Mouse (Mus musculus): ENCODE results near the gene Rfx4.

Gene Rfx4

GRCm38 (mm10) chr10:84910194-84910593 lies 154.3 kb downstream of the Rfx4 start:
- ATAC-seq (ENCODE audit: low TSS enrichment), result no peak

DNA sequence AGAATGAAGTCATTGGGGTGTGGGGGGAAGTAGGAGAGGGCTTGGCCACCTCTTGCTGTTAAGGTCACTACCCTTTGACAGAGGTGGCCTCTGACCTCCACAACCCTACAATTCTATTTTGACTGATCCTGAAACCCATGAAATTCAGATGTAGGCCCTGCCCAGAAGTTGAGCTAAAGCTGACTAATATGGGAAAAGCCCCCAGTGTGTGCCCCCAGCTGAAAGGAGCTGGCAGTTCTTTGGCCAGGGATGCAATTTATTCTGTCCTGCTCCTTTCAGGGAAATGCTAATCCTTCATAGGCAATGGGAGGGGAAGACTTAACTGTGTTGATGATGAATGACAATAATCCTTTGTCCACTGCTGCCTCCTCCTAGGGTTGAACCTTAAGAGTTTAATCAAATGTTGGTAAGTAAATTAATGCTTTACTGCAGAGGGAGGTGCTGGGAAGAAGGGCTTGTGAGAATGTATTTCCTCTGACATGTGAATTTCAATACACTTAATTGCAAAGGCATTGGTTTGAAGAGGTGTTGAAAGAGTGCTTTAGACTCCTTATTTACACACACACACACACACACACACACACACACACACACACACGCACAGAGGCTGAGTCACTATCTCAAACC lies 155.0 kb downstream of the Rfx4 start:
- no peak for ATAC-seq (ENCODE audit: low TSS enrichment)

DNA sequence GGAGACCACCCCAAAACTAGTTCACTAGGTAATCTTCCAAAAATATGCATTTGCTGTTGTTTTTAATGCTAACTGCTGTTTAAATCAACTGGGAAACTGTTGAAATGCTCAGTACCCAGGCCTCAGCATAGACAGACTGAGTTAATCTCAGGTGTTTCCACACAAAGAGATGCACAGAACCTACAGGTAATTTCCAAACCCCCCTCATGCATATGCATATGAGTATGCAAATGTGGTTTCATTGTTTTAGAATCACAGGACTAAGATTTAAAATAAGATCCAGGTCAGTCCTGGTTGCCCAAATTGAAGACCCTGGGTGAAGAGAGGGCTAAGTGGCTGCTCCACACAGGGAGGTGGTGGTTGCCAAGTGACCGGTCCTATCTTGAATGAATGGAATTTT lies 157.3 kb downstream of the Rfx4 start:
- ATAC-seq (ENCODE audit: low TSS enrichment), result no peak

DNA sequence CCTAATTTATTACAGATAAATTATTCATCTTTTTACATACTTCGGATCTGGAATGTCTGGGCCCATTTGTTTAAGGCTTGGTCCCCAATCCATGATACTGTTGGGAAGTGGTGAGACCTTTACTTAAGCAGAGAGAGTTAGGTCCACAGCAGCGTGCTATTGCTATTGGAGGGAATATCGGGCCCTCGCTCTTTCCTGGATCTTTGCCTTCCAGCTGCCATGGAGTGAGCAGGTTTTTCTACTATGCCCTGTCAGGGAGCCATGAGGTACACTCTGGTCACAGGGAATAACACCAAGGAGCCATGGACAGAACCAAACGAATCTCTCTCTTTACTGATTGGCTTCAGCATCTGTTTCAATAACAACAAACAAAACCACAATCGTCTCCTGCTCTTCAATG lies 159.6 kb downstream of the Rfx4 start:
- ATAC-seq (ENCODE audit: low TSS enrichment), result no peak

GRCm38 (mm10) chr10:84916810-84917730 lies 161.2 kb downstream of the Rfx4 start, which contains the start of gene Ric8b:
Ric8b (plus strand) TSS chr10:84917616.
- ATAC-seq (ENCODE audit: low TSS enrichment), result peak; percentile 95

- peak; percentile 26 for ATAC-seq (ENCODE audit: low TSS enrichment)
Measured at GRCm38 (mm10) chr10:84917731-84918095, 161.9 kb downstream of the Rfx4 start.

DNA sequence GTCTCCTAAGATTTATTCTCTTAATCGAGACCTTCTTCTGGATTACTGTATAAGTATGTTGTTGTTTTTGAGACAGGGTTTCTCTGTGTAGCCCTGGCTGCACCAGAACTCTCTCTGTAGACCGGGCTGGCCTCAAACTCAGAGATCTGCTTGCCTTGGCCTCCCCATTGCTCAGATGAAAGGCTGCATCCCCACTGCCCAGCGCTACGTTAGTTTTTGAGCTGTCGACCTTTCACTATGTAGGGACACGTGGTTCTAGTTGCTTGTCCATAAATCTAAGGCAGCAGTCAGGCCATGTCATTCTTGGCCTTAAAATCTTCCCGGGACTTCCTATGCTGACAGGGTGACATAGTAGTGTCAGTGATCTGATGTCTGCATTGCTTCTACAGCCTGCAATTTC lies 170.5 kb downstream of the Rfx4 start:
- ATAC-seq (ENCODE audit: low TSS enrichment), result no peak

GRCm38 (mm10) chr10:84926885-84927284 lies 171.0 kb downstream of the Rfx4 start:
- no peak for ATAC-seq (ENCODE audit: low TSS enrichment)

DNA sequence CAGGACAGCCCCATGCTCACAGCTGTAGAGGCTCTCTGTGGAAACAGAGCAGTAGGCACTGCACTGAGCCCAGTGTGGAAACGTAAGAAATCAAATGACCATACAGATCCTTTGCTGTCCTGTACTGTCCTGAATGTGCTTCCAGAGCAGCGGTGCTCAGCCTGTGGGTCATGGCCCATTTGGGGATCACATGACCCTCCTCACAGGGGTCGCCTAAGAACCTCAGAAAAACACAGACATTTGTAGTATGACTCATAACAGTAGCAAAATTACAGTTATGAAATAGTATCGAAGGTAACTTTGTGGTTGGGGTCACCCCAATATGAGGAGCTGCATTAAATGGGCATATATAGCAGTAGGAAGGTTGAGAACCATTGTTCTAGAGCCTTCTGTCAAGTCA lies 172.6 kb downstream of the Rfx4 start:
- no peak for ATAC-seq (ENCODE audit: low TSS enrichment)

- ATAC-seq (ENCODE audit: low TSS enrichment), result no peak
Measured at GRCm38 (mm10) chr10:84935553-84936209, 179.8 kb downstream of the Rfx4 start.

- ATAC-seq (ENCODE audit: low TSS enrichment), result no peak
Measured at GRCm38 (mm10) chr10:84936832-84937515, 181.1 kb downstream of the Rfx4 start.

- ATAC-seq (ENCODE audit: low TSS enrichment), result no peak
Measured at GRCm38 (mm10) chr10:84938094-84938820, 182.4 kb downstream of the Rfx4 start.

- peak; percentile 72; the same call in 1 of the 2 replicates for ATAC-seq (ENCODE audit: low TSS enrichment)
Measured at GRCm38 (mm10) chr10:84938886-84939285, 183.0 kb downstream of the Rfx4 start.

GRCm38 (mm10) chr10:84940356-84940755 lies 184.5 kb downstream of the Rfx4 start:
- ATAC-seq (ENCODE audit: low TSS enrichment), result no peak

DNA sequence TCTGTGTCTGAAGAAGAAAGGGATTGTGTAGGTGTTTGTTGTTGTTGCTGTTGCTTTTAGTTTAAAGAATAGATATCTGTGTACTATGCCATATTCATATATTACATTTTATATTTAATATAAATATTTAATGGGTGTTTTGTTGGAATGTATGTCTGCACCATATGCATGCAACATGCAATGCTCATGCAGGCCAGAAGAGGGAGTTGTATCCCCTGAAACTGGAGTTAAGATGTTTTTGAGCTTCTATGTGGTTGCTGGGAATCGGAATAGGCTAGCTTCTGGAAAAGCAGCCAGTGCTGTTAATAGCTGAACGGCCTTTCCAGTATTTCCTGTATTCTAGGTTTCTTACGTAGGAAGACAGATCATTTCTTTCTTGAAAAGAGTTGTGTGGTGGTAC lies 189.8 kb downstream of the Rfx4 start:
- ATAC-seq (ENCODE audit: low TSS enrichment), result no peak

GRCm38 (mm10) chr10:84948970-84949683 lies 193.3 kb downstream of the Rfx4 start:
- ATAC-seq (ENCODE audit: low TSS enrichment), result peak; percentile 75

DNA sequence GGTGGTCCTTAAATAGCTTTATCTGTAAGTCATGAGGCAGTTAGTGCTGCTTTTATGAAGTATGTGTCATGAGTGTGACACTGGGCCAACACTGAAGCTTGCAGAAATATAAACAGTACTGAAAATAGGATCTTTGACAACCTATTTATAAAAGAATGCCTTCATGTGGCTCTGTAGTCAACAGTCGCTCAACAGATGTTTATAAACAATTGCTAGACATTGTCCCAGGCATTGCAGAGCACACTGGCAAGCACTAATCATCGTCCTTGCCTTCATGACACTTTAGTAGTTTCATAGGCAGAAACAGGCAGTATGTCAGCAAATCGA lies 193.8 kb downstream of the Rfx4 start:
- no peak for ATAC-seq (ENCODE audit: low TSS enrichment)

DNA sequence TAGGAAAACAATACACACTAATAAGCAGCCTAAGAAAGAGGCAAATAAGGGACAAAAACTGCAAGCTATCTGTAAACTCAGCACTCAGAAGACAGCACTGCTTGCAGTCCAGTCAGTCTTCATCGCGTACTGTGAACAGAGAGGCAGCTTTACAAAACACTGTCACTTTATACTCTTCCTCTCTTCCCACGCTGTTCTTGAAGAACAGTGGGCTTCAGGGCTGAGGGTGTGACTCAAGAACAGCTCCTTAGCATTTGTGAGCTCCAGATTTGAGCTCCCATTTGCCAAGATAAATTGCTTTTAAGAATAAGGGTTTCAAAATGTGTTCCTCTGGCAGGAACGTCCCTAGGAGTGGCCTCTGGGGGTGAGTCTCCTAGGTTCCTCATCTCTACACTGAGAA lies 194.5 kb downstream of the Rfx4 start:
- peak; percentile 76 for ATAC-seq (ENCODE audit: low TSS enrichment)

GRCm38 (mm10) chr10:84954236-84954635 lies 198.4 kb downstream of the Rfx4 start:
- ATAC-seq (ENCODE audit: low TSS enrichment), result no peak

Data from frontal cortex, adult (tissue).